Mouse (Mus musculus) liver, embryonic 14.5 days (tissue): ENCODE results near the gene Cfap46.

Experiments used
- CTCF ChIP-seq: IDR thresholded peaks from 2 replicates; pipeline ENCODE4 v1.5.1; 2016; ENCODE audit warnings: antibody characterized with exemption, low read depth, control low read depth
- EP300 ChIP-seq: IDR thresholded peaks from 2 replicates; pipeline ENCODE4 v1.6.1; 2016; ENCODE audit warnings: antibody characterized with exemption, low read depth

- no peak for TF ChIP-seq CTCF
- no peak for TF ChIP-seq EP300
These were observed 28.2 kb upstream of the Cfap46 start for GRCm38 (mm10) chr7:139711821-139712220.
